Mouse (Mus musculus): ENCODE data around the gene Lhfpl3. TPM values are rescaled to one million over a fixed set of nuclear protein-coding genes. Genes with fewer than 3 reads are reported as not detected.
"Not testable (repeated sequence)": the region's sequence is repeated elsewhere in the genome, so short reads cannot be mapped to it uniquely, and the experiment has no call there.

Gene Lhfpl3
- total RNA-seq (2014; rRNA removed; ENCODE audit: low replicate concordance) = not detected in 2 replicates
- 0.10 and 0.18 TPM in 2 replicates for polyA plus RNA-seq (2015; fragmentation: Nextera tagmentation; extraction: Ambion mirVana)

DNA sequence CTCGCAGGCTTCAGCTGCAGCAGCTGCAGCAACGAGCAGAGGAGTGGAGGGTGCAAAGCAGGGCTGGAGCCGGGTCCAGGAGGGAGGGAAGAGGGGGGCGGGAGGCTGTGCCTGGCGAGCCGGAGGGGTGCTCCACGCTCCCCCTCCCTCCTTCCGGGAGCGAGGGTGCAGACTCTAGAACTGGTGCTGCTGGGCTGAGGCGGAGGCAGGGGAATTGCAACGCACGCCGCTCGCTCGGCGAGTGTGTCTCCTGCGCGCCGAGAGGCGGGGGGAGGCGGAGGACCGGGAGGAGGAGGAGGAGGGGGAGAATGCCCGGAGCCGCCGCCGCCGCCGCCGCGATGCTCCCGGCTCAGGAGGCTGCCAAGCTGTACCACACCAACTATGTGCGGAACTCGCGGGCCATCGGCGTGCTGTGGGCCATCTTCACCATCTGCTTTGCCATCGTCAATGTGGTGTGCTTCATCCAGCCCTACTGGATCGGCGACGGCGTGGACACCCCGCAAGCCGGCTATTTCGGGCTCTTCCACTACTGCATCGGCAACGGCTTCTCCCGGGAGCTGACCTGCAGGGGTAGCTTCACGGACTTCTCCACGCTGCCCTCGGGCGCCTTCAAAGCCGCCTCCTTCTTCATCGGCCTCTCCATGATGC is at the start of gene Lhfpl3:
Lhfpl3 (plus strand) TSS at position 175 of the 648 bp plus-strand sequence.
- TF ChIP-seq CTCF (IDR thresholded peaks at IDR 0.05; ENCODE audit: low read depth) = no peak
- TF ChIP-seq EP300 (IDR thresholded peaks at IDR 0.05; ENCODE audit: low read depth) = no peak
- Histone ChIP-seq H3K27ac (ENCODE audit: low read depth) (no peak within 1 kb of the TSS), H3K27me3 (ENCODE audit: control insufficient read depth, insufficient read depth, low read length) (peaks cover 50% of the 10 kb centered on the region), H3K4me1 (ENCODE audit: control insufficient read depth, insufficient read depth) (no peaks in the 10 kb centered on the region; the same call in 1 of the 2 replicates), H3K36me3 (replicated peaks; ENCODE audit: control insufficient read depth, insufficient read depth, low read length) (no peaks in the 10 kb centered on the region), H3K9ac (replicated peaks; ENCODE audit: low read depth, low read length) (no peak within 1 kb of the TSS), H3K4me2 (ENCODE audit: low read depth, low read length) (peak within 1 kb of the TSS; percentile 77), H3K9me3 (replicated peaks; ENCODE audit: control insufficient read depth, low read length) (no peaks in the 10 kb centered on the region), H3K4me3 (ENCODE audit: low read depth, low read length) (peak within 1 kb of the TSS; percentile 48)
- under 1% methylated on average over 45 of the region's 53 CpGs for WGBS
- DNase-seq (ENCODE audit: low spot score) (no peak), ATAC-seq (ENCODE audit: insufficient read depth, low read depth) (no peak)

DNA sequence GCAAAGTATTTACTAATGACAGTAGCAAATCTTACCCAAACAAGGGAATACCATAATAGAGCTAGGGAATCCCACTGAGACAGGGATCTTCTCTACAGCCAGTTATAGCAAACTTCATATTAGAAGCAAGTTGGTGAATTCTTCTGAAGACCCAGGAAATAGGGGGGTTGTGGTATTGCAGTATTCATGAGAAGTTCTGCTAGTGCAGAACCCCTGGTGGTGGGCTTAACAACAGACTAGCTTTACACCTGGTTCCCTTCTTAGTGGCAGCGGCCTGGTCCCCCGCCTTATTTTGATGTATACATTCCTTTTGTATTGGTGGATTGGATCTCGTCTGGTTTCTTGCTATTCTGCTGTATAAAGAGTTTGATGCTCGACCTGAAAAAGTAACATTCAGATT is 39.6 kb upstream of the Lhfpl3 start:
- not testable (repeated sequence) for H3K4me2 ChIP-seq (ENCODE audit: low read depth, low read length); H3K9me3 ChIP-seq (replicated peaks; ENCODE audit: control insufficient read depth, low read length); H3K36me3 ChIP-seq (replicated peaks; ENCODE audit: control insufficient read depth, insufficient read depth, low read length); H3K27ac ChIP-seq (ENCODE audit: low read depth); DNase-seq (ENCODE audit: low spot score); H3K4me3 ChIP-seq (ENCODE audit: low read depth, low read length); H3K27me3 ChIP-seq (ENCODE audit: control insufficient read depth, insufficient read depth, low read length); H3K4me1 ChIP-seq (ENCODE audit: control insufficient read depth, insufficient read depth); ATAC-seq (ENCODE audit: insufficient read depth, low read depth); H3K9ac ChIP-seq (replicated peaks; ENCODE audit: low read depth, low read length)
- whole genome bisulfite sequencing = 72% methylated on average over 4 of the region's 4 CpGs

DNA sequence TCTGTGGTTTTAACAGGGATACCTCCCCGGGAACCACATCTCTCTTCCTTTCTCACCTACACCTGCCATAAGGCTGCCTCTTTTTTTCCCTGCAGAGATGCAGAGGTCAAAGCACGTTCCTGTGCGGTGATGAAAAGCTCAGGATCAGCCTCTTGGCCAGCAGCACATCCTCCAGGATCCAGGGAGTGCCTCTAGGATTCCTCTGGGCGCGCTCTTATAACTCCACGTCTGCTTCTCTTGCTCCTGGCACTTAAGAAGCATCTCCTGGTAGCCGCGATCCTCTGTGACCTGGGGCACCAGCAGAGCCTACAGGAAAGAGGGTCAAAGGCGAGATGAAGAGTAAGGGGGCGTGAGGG is 352 bp upstream of the Lhfpl3 start:
- Histone ChIP-seq H3K4me1 (ENCODE audit: control insufficient read depth, insufficient read depth) (no peaks in the 10 kb centered on the region; the same call in 1 of the 2 replicates), H3K27me3 (ENCODE audit: control insufficient read depth, insufficient read depth, low read length) (peaks cover 50% of the 10 kb centered on the region), H3K36me3 (replicated peaks; ENCODE audit: control insufficient read depth, insufficient read depth, low read length) (no peaks in the 10 kb centered on the region), H3K9me3 (replicated peaks; ENCODE audit: control insufficient read depth, low read length) (no peaks in the 10 kb centered on the region), H3K9ac (replicated peaks; ENCODE audit: low read depth, low read length) (no peak overlapping the region), H3K4me3 (ENCODE audit: low read depth, low read length) (peak overlapping the region; percentile 48), H3K27ac (ENCODE audit: low read depth) (no peak overlapping the region), H3K4me2 (ENCODE audit: low read depth, low read length) (peak overlapping the region; percentile 77)
- TF ChIP-seq EP300 (IDR thresholded peaks at IDR 0.05; ENCODE audit: low read depth) (no peak), CTCF (IDR thresholded peaks at IDR 0.05; ENCODE audit: low read depth) (no peak)
- DNase-seq (ENCODE audit: low spot score) = no peak
- 4% methylated on average over 10 of the region's 10 CpGs for WGBS
- no peak for ATAC-seq (ENCODE audit: insufficient read depth, low read depth)

DNA sequence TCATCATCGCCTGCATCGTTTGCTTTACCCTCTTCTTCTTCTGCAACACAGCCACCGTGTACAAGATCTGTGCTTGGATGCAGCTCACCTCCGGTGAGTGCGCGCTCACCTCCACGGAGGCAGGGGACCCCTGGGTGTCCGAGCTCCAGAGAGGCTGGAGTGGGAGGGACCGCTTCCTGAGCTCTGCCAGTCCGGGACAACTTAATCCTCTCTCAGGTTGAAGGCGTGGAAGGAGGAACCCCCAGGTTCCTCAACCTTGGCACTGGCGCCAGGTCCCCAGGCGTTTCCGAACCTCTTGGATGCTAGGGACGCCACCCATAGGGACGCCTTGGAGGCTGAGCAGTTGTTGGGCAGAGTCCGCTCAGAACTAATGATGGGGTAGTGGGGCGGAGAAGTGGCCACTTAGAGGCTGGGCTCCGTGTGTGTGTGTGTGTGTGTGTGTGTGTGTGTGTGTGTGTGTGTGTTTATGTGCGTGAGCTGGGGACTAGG is 718 bp downstream of the Lhfpl3 start:
- Histone ChIP-seq H3K4me2 (ENCODE audit: low read depth, low read length) (peak overlapping the region; percentile 77), H3K9me3 (replicated peaks; ENCODE audit: control insufficient read depth, low read length) (no peaks in the 10 kb centered on the region), H3K4me3 (ENCODE audit: low read depth, low read length) (peak overlapping the region; percentile 48), H3K9ac (replicated peaks; ENCODE audit: low read depth, low read length) (no peak overlapping the region), H3K4me1 (ENCODE audit: control insufficient read depth, insufficient read depth) (no peaks in the 10 kb centered on the region; the same call in 1 of the 2 replicates), H3K36me3 (replicated peaks; ENCODE audit: control insufficient read depth, insufficient read depth, low read length) (no peaks in the 10 kb centered on the region), H3K27me3 (ENCODE audit: control insufficient read depth, insufficient read depth, low read length) (peaks cover 50% of the 10 kb centered on the region), H3K27ac (ENCODE audit: low read depth) (no peak overlapping the region)
- DNase-seq (ENCODE audit: low spot score) (no peak), ATAC-seq (ENCODE audit: insufficient read depth, low read depth) (no peak)
- no peak for TF ChIP-seq CTCF (IDR thresholded peaks at IDR 0.05; ENCODE audit: low read depth)
- no peak for TF ChIP-seq EP300 (IDR thresholded peaks at IDR 0.05; ENCODE audit: low read depth)
- 2% methylated on average over 20 of the region's 20 CpGs for WGBS

DNA sequence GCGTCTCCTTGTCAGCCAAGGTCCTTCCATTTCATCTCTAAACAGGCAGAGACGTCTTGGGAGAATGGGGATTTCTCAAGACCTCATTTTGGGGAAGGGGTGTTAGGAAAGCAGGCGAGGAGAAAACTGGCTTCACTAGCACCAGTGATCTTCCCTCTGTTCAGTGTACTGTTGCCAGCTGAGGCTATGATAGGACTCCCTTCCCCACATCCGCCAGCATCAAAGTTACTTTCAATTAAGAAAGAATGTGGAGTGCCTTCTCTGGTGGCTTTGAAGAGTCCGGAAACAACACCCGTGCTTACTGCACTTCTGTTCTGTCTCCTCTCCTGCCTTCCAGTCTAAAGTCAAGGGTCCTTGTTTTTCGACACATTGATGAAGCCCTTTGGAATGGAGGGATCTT is 1.4 kb downstream of the Lhfpl3 start:
- Histone ChIP-seq H3K27me3 (ENCODE audit: control insufficient read depth, insufficient read depth, low read length) (peaks cover 50% of the 10 kb centered on the region), H3K36me3 (replicated peaks; ENCODE audit: control insufficient read depth, insufficient read depth, low read length) (no peaks in the 10 kb centered on the region), H3K9me3 (replicated peaks; ENCODE audit: control insufficient read depth, low read length) (no peaks in the 10 kb centered on the region), H3K4me3 (ENCODE audit: low read depth, low read length) (0 out of 2 replicates have a peak overlapping the region, but pooled peaks have one; percentile 0), H3K27ac (ENCODE audit: low read depth) (no peak overlapping the region), H3K4me1 (ENCODE audit: control insufficient read depth, insufficient read depth) (no peaks in the 10 kb centered on the region; the same call in 1 of the 2 replicates), H3K4me2 (ENCODE audit: low read depth, low read length) (no peak overlapping the region; the same call in 1 of the 2 replicates), H3K9ac (replicated peaks; ENCODE audit: low read depth, low read length) (no peak overlapping the region)
- DNase-seq (ENCODE audit: low spot score) (no peak), ATAC-seq (ENCODE audit: insufficient read depth, low read depth) (no peak)
- no peak for TF ChIP-seq CTCF (IDR thresholded peaks at IDR 0.05; ENCODE audit: low read depth)
- no peak for TF ChIP-seq EP300 (IDR thresholded peaks at IDR 0.05; ENCODE audit: low read depth)
- 4% methylated on average over 7 of the region's 7 CpGs for WGBS

DNA sequence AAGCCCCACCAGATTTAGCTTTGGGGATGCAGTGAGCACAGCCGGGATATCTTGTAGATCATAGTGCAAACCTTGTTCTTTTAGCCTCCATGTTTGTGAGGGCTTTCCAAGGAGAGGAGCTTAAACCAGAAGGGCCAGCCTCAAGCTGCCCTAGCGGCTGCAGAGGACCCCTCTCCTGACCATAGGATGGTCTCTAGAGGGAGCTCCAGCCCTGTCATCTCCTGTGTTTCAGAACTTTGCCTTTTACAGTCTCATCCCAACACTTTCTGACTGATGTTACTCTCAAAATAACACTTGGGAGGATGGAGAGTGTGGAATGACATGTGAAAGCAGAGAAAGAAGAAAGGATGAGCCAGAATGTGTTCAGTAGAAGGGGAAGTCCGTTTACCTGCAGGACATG is 11.4 kb downstream of the Lhfpl3 start:
- Histone ChIP-seq H3K4me2 (ENCODE audit: low read depth, low read length) (no peak overlapping the region), H3K4me1 (ENCODE audit: control insufficient read depth, insufficient read depth) (no peaks in the 10 kb centered on the region), H3K4me3 (ENCODE audit: low read depth, low read length) (no peak overlapping the region), H3K9me3 (replicated peaks; ENCODE audit: control insufficient read depth, low read length) (no peaks in the 10 kb centered on the region), H3K36me3 (replicated peaks; ENCODE audit: control insufficient read depth, insufficient read depth, low read length) (no peaks in the 10 kb centered on the region), H3K9ac (replicated peaks; ENCODE audit: low read depth, low read length) (no peak overlapping the region), H3K27me3 (ENCODE audit: control insufficient read depth, insufficient read depth, low read length) (no peaks in the 10 kb centered on the region), H3K27ac (ENCODE audit: low read depth) (no peak overlapping the region)
- DNase-seq (ENCODE audit: low spot score) (no peak), ATAC-seq (ENCODE audit: insufficient read depth, low read depth) (no peak)
- 37% methylated on average over 3 of the region's 3 CpGs for WGBS
- TF ChIP-seq CTCF (IDR thresholded peaks at IDR 0.05; ENCODE audit: low read depth) = peak; percentile 60
- no peak for TF ChIP-seq EP300 (IDR thresholded peaks at IDR 0.05; ENCODE audit: low read depth)
